Mouse (Mus musculus) G1E (cell line): ENCODE data around the gene Psme1.
A peak's percentile ranks its signal among the peaks of the same experiment; 100 is the strongest.

Experiments used
- CTCF ChIP-seq: IDR thresholded peaks from 2 replicates; pipeline ENCODE4 v1.5.1; 2012; ENCODE audit warnings: low read depth, low read length, inconsistent platforms, mixed read lengths
- GATA1 ChIP-seq: IDR thresholded peaks from 2 replicates; pipeline ENCODE4 v1.6.1; 2012; ENCODE audit warnings: borderline replicate concordance, low read length, inconsistent platforms, mixed read lengths
- POLR2AphosphoS5 ChIP-seq: IDR thresholded peaks from 2 replicates; pipeline ENCODE4 v1.6.1; 2012; ENCODE audit warnings: low read depth, low read length, inconsistent platforms; ENCODE audit not compliant: insufficient replicate concordance
- TAL1 ChIP-seq: conservative IDR thresholded peaks from 2 replicates; pipeline ENCODE4 v1.6.1; 2012; ENCODE audit warnings: low read depth, low read length, inconsistent platforms, mixed read lengths

DNA sequence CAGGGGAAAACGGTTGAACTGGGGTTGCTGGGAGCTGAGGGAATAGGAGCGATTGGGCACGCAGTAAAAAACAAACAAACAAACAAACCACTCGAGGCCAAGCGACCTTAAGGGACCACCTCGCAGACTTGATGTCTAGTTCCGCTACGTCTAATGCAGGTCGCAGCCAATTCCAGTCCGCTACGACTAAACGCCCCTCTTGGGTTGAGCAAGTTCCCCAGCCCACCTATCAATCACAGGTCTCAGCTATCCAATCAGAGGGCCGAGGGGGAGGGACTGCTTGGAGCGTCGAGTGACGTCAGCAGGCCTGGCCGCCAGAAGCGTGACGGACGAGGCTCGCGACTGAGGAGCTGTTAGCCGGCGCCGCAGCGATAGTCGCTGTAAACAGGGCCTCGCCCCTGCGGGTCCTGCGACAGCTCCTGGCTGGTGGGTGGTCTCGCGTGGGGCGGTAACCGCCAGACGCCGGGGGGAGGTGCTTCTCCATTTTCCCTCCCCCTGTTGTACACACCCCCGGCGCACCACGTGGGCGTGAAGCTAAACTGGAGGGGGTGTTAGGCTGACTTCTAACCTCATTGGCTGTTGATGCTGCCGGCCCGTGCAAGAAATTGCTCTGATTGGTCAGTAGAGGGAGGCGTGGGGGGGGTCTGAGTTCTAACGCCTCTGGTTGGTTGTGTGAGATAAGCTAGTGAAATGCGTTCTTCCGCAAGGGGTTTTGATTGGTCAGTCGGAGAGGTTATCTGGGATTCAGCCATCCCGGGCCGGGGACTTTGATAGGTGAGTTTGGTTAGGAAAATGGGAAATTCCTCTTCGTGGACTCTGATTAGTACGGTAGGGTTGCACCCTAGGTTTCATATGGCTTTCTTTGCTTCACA, 17.5 kb upstream of the Psme1 start, which contains the start of gene A730061H03Rik:
- TF ChIP-seq POLR2AphosphoS5 (peak; percentile 58; the same call in 1 of the 2 replicates), GATA1 (no peak), CTCF (no peak), TAL1 (no peak)
